Mouse (Mus musculus) CD4-positive, CD25-positive, alpha-beta regulatory T cell, adult 4 months (primary cell): ENCODE measurements around the gene Nkx2-1. TPM values are rescaled to one million over a fixed set of nuclear protein-coding genes. Genes with fewer than 3 reads are reported as not detected.

ENCODE experiments used
- ATAC-seq: one replicate; pipeline ENCODE4 v1.8.0; 2017
- polyA plus RNA-seq, 2 experiments: library from polyadenylated mRNA; unstranded; fragments of 100-300 nt; shearing (Covaris generic); gene quantifications; one replicate each; pipeline ENCODE4 v1.2.1; 2017

The Nkx2-1 gene
- polyA plus RNA-seq: not detected

DNA sequence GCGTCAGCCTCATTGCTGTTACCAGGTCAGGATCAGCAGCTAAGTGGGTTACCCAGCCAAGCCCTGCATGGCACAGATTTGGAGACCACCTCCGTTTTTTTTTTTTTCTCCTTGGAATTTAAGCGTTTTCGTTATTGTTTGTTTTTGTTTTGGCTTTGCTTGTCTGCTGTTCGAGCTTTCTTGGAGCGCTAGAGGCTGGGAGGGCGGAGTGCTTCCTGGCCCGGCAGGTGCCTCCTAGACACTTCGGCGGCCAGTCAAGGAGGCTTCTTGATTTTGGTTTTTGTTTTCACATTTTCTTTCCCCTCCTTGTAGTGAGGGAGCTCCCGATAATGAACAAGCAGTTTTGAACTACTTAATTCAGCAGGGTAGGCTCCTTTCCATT lies at the start of gene Nkx2-1:
Nkx2-1 (minus strand) TSS at position 25 of the 382 bp plus-strand sequence.
- ATAC-seq: no peak

DNA sequence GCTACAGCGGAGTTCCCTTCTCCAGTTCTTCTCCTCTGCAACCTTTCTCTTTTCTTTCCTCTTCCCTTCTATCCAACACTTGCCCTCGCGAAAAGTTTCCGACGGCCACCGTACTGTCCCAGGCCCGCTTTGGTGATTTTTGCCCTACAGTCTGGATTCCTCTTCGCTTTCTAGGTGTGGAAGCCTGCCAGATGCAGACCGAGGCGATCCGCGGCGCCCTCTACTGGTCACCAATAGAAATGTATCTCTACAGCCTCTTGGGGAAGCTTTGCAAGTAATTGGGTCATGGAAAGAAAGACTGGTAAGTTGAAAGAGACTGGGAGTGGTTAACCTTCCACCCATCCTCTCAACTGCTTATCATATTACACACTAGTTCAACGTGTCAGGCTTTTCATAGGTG lies 4.4 kb upstream of the Nkx2-1 start:
- peak; percentile 49 for ATAC-seq

DNA sequence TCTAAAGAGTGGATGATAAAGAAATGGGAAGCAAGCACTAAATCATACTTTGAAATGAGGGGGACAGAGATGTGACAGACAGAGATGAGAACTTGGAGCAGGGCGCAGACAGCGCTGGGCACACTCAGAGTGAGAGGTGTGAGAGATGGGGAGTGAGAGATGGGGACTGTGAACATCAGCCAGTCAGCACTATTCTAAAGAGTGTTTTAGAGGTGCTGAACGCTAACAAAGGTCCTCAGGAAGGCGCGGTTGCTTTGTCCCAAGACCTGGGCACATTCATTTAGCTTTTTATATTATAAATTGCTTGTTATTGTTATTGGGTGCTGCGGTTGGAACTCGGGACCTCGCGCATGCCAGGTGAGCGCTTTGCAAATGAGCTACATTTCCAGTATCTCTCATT lies 3.9 kb upstream of the Nkx2-1 start:
- ATAC-seq: no peak

- ATAC-seq: no peak
Observed at GRCm38 (mm10) chr12:56538601-56539000, 1.9 kb upstream of the Nkx2-1 start.

DNA sequence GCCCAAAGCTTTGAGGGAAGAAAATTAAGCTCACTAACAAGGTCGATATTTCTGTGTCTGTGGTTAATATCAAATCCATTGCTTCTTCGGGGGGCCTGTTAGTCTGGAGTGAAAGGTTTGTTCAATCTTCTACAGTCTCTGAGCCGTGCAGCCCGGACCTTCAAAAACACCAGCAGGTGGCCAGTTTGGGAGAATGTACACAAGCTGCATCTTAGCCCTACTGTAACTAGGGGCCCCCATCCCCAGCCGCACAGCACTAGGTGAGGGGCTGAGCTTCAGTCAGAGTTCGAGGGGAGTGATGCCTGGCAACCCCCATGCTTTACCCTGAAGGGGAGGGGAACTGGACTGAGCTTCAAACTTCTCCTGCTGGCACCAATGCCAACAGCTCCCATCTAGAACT lies 1.2 kb upstream of the Nkx2-1 start:
- ATAC-seq: no peak

DNA sequence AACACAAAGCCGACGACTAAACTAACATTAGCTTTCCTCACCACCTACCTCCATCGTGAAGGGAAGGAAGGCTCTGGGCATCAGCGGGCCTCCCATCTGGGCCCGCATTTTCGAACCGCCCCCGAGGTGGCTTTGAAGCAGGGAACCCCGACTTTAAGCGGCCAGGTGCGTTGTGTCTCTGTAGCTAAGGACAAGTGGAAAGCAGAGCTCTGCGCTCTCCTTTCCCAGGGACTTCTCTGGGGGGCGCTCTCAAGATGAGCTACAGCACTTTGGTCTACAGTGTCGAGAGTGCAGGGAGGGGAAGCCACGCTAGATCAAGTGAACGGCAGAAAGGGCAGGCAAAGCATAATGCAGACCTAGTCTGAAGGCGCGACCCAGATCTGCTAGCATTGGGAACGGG lies 634 bp upstream of the Nkx2-1 start:
- no peak for ATAC-seq

DNA sequence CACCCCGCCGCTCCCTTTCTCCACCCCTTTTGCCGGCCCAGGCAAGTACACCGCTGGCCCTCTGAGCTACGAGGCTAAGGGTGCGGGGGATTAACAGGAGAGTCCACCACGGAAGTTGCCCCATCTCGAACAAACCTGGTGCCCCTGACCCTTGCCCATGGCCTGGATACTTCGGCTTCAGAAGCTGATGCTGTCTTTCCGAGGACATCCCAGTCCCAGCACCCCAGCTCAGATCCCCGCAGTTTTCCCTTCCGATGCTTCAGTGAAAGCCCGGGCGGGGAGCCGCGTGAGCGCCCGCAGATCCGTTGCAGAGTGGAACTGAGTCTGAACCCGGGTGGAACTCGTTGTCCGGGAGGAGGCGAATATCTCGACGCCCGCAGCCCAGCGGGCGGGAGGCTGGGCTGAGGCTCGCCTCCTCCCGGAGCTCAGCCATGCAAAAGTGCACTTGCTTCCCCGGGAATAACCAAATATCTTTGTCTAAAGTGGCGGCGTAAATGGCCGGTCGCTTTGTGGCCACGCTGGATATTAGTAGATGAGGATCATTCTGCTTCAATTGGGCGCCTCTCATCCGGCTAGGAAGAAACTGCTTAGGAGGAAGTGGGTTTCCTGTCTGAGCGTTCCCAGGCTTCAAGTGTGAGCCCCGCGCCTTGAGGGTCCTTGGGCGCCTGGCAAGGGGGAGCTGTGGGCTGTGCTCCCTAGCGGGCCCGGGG lies 379 bp downstream of the Nkx2-1 start:
- no peak for ATAC-seq

GRCm38 (mm10) chr12:56535411-56536173 lies 1.1 kb downstream of the Nkx2-1 start:
- no peak for ATAC-seq

DNA sequence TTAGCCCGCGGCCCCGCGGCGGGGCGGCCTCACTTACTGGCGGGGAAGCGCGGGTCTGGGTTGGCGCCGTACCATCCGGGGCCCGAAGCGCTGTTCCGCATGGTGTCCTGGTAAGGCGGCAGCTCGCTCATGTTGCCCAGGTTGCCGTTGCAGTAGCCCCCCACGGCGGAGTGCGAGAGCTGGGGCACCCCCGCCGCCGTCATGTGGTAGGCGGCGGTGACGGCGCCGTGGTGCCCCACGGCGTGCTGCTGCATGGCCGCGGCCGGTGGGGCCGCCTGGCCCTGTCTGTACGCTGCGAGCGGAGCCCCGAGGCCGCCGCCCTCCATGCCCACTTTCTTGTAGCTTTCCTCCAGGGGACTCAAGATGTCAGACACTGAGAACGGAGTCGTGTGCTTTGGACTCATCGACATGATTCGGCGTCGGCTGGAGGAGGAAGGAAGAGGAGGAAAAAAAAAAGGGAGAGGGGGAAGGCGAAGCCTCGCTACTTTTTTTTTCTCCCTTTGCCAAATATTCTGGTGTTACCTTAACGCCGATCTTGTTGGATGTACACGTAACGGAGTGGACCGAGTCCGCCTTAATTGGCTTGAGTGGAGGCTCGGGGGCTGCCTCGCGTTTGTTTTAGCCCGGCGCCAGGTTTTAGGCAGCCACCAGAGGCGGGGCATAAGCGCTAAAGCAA lies 1.9 kb downstream of the Nkx2-1 start:
- no peak for ATAC-seq

- no peak for ATAC-seq
Observed at GRCm38 (mm10) chr12:56534311-56534650, 2.4 kb downstream of the Nkx2-1 start.

DNA sequence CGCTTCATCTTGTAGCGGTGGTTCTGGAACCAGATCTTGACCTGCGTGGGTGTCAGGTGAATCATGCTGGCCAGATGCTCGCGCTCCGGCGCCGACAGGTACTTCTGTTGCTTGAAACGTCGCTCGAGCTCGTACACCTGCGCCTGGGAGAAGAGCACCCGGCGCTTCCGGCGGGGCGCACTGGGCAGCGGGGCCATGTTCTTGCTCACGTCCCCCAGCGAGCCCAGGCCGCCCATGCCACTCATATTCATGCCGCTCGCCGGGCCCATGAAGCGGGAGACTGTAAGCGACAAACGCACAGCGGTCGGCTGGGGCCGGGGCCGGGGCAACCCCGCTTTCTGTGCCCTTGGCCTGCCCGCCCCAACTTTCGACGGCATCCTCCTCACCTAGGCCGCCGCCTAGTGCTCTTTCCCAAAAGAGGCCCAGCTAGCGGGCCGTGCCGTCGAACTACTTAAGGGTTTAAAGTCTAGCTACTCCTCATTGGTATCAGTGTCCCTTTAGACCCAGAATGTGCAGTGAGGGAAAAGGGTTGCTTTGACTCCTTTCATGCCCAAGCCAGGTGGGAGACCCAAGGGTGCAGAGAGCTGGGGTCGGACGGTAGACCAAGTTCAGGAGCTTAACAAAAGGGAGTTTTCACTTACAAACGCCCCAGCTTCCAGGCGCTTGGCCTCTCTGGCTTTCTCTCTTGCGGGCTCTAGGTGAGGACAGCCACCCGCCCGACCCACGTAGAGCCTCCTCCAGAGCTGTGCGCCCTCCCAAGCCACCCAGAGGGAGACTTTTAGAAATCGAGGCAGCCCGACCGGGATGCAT lies 3.0 kb downstream of the Nkx2-1 start:
- ATAC-seq: no peak

DNA sequence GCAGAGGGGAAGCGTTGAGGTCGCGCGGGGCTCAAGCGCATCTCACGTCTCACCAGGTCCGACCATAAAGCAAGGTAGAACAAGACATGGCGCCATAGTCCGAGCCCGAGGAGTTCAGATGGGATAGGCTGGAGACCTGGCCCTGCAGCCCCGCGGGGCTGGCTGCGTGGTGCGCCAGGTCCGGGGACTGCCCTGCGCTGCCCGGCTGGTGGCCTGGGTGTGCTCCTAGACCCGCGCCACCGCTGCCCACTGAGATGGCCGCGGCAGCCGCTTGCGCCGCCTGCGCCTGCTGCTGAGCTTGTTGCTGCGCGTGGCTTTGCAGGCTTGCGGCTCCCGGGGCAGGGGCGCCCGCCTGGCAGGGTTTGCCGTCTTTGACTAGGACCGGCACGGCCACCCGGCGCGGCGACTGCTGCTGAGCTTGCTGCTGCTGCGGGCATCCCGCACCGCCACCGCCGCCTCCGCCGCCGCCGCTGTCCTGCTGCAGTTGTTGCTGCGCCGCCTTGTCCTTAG lies 3.7 kb downstream of the Nkx2-1 start:
- ATAC-seq: no peak

DNA sequence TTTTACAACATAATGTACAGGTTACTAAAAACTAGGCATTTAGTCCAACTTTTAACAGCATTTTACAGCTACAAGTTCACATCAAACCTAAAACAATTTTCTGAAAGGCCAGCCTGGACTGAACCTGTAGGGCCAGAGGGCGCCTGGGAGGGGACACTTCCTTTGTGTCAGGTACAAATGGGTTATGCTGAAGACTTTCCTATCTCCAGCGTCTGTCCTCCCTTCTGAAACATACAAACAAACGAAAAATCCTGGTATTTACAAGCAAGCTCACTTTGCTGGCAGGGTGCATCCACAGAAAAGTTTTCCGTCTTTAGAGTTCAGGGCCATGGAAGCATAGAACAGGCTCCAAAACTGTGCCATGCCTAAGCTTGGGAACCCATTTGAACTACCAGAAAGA lies 4.6 kb downstream of the Nkx2-1 start:
- ATAC-seq: no peak

DNA sequence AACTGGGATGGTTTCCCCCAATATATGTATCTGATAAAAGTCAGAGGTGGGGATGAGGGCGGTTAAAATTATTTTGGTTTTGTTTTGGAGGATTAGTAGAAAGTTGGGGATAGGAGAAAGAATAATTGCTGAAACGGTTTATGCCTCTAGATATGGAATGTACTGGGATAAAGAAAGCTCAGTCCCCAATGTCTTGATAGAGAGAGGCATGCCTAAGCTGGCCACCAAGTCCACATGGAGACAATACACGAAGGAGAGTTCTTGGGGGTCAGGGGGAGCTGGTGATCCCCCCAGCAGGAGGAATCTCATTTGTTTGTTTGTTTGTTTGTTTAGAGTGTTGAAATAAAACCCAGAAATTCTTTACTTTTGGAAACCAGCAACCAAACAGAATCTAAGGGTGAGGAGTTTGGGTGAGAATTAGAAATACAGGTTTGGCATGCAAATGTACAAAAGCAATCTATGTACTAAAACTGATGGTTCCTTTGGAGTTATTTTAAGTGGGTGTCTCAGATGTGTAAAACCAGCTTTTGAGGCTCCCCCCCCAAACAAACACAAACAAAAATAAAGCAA lies 5.6 kb downstream of the Nkx2-1 start:
- ATAC-seq: no peak

DNA sequence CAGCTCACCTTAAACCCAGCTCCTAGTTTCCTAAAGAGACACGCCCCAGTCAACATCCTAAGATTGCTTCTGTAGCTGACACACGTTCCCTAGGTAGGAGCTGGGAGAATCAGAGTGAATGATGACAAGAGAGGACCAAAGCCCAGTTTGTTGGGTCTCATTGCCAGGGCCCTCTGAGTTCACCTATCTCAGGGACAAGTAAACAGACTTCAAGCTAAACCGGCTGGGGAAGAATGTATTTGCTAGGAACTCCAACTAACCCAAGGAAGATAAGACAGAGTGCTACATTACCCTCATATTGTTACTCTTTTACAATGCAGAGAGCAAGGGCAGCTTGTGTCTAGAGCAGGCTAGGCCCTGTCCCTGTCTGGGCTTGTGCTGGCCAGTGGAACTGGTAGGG lies 6.8 kb downstream of the Nkx2-1 start:
- ATAC-seq: no peak

- ATAC-seq: no peak
Observed at GRCm38 (mm10) chr12:56528881-56529681, 7.6 kb downstream of the Nkx2-1 start.

GRCm38 (mm10) chr12:56528034-56528570 lies 8.6 kb downstream of the Nkx2-1 start:
- ATAC-seq: no peak

- ATAC-seq: no peak
Observed at GRCm38 (mm10) chr12:56527071-56527470, 9.6 kb downstream of the Nkx2-1 start.

- ATAC-seq: peak; percentile 76
Observed at GRCm38 (mm10) chr12:56525219-56525797, 11.4 kb downstream of the Nkx2-1 start.

GRCm38 (mm10) chr12:56524201-56524600 lies 12.5 kb downstream of the Nkx2-1 start:
- no peak for ATAC-seq

- no peak for ATAC-seq
Observed at GRCm38 (mm10) chr12:56522191-56522590, 14.5 kb downstream of the Nkx2-1 start.
